ENCODE assay signal across 8 mouse cellular contexts in genomic region chr14:79451681-79452590, GRCm38 (mm10). TPM values are rescaled to one million over a fixed set of nuclear protein-coding genes. Genes with fewer than 3 reads are reported as not detected.
DNase-seq lines count a peak whose midpoint lies in the region; ATAC-seq and TF ChIP-seq lines count a peak whose summit lies in the region.
"Not testable (repeated sequence)": the region's sequence is repeated elsewhere in the genome, so short reads cannot be mapped to it uniquely, and the experiment has no call there.

TSS of gene Kbtbd6 (plus strand) at chr14:79451835.

- TF ChIP-seq CTCF in embryonic fibroblast, embryonic 13.5 days (IDR thresholded peaks at IDR 0.05; ENCODE audit: borderline replicate concordance, insufficient read depth, low read length): not testable (repeated sequence)

- not testable (repeated sequence) for H3K4me1 ChIP-seq in embryonic fibroblast, embryonic 13.5 days (ENCODE audit: control insufficient read depth, insufficient read depth, low read length); limb, embryonic 12.5 days (replicated peaks); midbrain, embryonic 14.5 days (ENCODE audit: control insufficient read depth, insufficient read depth, low read length)

- H3K36me3 ChIP-seq in limb, embryonic 12.5 days; midbrain, embryonic 14.5 days (ENCODE audit: control insufficient read depth, insufficient read depth, low read length): not testable (repeated sequence)

- WGBS in limb, embryonic 12.5 days: 13% methylated on average over 37 of the region's 89 CpGs
- WGBS in midbrain, embryonic 14.5 days: 19% methylated on average over 42 of the region's 89 CpGs

- peak within 1 kb of the TSS; percentile 46 for H3K4me3 ChIP-seq in embryonic fibroblast, embryonic 13.5 days (ENCODE audit: insufficient read depth, low read length)
- H3K4me3 ChIP-seq in limb, embryonic 12.5 days (replicated peaks): peak within 1 kb of the TSS; percentile 54
- peak within 1 kb of the TSS; percentile 52 for H3K4me3 ChIP-seq in midbrain, embryonic 14.5 days (replicated peaks; ENCODE audit: low read depth, low read length)

- H3K9me3 ChIP-seq in limb, embryonic 12.5 days; midbrain, embryonic 14.5 days (ENCODE audit: control insufficient read depth, low read length): not testable (repeated sequence)

- H3K27me3 ChIP-seq in limb, embryonic 12.5 days; midbrain, embryonic 14.5 days (ENCODE audit: control insufficient read depth, insufficient read depth, low read length): not testable (repeated sequence)

- peak within 1 kb of the TSS; percentile 57 for H3K9ac ChIP-seq in limb, embryonic 12.5 days (replicated peaks)
- not testable (repeated sequence) for H3K9ac ChIP-seq in midbrain, embryonic 14.5 days (replicated peaks; ENCODE audit: low read length)

- peak within 1 kb of the TSS; percentile 61 for H3K4me2 ChIP-seq in limb, embryonic 12.5 days
- peak within 1 kb of the TSS; percentile 65 for H3K4me2 ChIP-seq in midbrain, embryonic 14.5 days (ENCODE audit: low read length)

- not testable (repeated sequence) for H3K27ac ChIP-seq in embryonic fibroblast, embryonic 13.5 days (ENCODE audit: insufficient read depth, low read length); midbrain, embryonic 14.5 days (replicated peaks; ENCODE audit: low read depth, low read length)
- H3K27ac ChIP-seq in limb, embryonic 12.5 days: 0 out of 2 replicates have a peak within 1 kb of the TSS, but pooled peaks have one; percentile 66

- peak; percentile 91 for DNase-seq in A20 (ENCODE audit: low read depth, low spot score)
- peak; percentile 95 for DNase-seq in brain, adult 2 months (ENCODE audit: low read depth, low spot score)
- peak; percentile 86 for DNase-seq in heart, adult 8-10 months (ENCODE audit: low spot score)
- peak; percentile 75 to 81 for DNase-seq in kidney, adult 8-10 months
- DNase-seq in midbrain, embryonic 14.5 days: peak; percentile 96
- DNase-seq in spleen, adult 12 weeks (ENCODE audit: low spot score): peak; percentile 84

- TF ChIP-seq POLR2A in embryonic fibroblast, embryonic 13.5 days (IDR thresholded peaks at IDR 0.05; ENCODE audit: low read depth, low read length): peak; percentile 67

- ATAC-seq in limb, embryonic 12.5 days (ENCODE audit: insufficient number of reproducible peaks, insufficient read depth, low FRiP score, low TSS enrichment, low read depth): peak; percentile 85
- ATAC-seq in midbrain, embryonic 14.5 days (ENCODE audit: low FRiP score, low TSS enrichment): peak; percentile 86

RNA-seq across cellular contexts. Expression of gene Kbtbd6, which starts in this region (rescaled TPM):
- 0.62 and 1.7 TPM in 2 replicates for polyA plus RNA-seq in embryonic fibroblast, embryonic 13.5 days (2011; ENCODE audit: insufficient read length, low read depth, missing spikeins)
- under 1 TPM in 3 of 4 experiments, not detected in 1; 0.11 to 0.16 (median 0.16) TPM for total RNA-seq in heart, adult 8-10 months (2022)
- 4.3 and 4.8 TPM in 2 replicates for polyA plus RNA-seq in limb, embryonic 12.5 days (2016; fragmentation: Nextera tagmentation; extraction: Ambion mirVana)
- 1.2 and 2.3 TPM in 2 replicates for polyA plus RNA-seq in midbrain, embryonic 14.5 days (2014; fragmentation: Nextera tagmentation; extraction: Ambion mirVana)

Comparison
In these comparisons a context has a peak if more than half of its experiments do, and no peak if none do; other contexts are left out.
1. Peak in DNase-seq in heart, adult 8-10 months; RNA of the gene not detected or under 1 TPM.